Mouse (Mus musculus): ENCODE measurements around the gene Fam69b. TPM values are rescaled to one million over a fixed set of nuclear protein-coding genes. Genes with fewer than 3 reads are reported as not detected.

The Fam69b gene
- total and polyA plus RNA-seq, 3 experiments, result 20.0 to 47.6 (median 21.1) TPM

DNA sequence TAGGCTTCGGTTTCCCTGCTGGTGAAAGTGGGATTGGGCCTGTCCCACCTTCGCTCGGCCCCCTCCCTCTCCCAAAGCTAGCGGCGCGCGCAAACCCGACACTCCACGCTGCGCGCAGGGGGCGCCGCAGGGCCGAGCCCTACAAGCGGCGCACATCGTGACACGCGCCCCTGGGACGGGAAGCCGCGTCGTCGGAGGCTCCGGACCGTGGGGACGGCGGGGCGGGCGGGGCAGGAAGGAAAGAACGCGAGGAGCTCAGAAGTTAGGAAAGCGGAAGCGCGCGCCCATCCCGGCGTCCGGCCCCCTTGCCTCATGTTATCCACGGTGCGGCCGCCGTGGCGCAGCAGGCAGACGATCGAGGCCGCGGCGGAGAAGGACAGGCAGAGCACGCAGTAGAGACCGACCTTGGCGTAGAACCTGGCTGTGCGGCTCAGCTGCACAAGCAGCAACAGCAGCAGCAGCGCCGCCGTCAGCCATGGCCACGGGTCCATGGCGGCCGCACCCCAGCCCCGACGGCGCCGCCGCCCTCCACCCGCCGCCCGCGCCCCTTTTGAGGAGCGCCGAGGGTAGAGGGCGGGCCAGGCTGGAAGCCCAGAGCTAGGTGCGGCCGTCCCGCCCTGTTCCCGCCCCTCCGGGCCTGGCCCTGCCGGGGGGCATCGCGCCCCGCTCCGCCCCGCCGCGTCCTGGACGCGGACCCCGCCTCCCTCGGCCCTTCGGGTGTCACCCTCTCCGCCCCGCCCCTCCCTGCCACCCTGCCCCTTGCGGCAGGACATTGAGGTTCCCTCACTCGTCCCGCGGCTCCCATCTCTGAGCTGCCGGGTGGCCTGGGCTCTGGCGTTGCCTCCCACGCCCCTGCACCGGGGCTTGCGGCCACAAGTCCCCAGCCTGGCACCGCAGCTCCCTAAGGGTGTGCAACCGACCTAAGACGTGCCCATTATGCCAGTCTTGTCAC is 24.3 kb upstream of the Fam69b start, which contains the start of gene Agpat2:
TSS of gene Agpat2 (minus strand) at position 698 of the 952 bp plus-strand sequence.
- intact Hi-C loops (cut with DNase I), result loop anchor here (2.0 kb wide), 1 partner anchor 37 kb away; no protein-coding TSS in a partner anchor
- peak within 1 kb of the TSS; percentile 67 for H3K27ac ChIP-seq
- peak within 1 kb of the TSS; percentile 79 for H3K4me3 ChIP-seq
- H3K36me3 ChIP-seq (ENCODE audit: control insufficient read depth, insufficient read depth, low read length), result no peaks in the 10 kb centered on the region
- no peaks in the 10 kb centered on the region for H3K27me3 ChIP-seq (ENCODE audit: control insufficient read depth, insufficient read depth, low read length)
- peak within 1 kb of the TSS; percentile 95 for H3K9ac ChIP-seq (ENCODE audit: low read depth, low read length)
- peak; percentile 86 to 90 for DNase-seq
- WGBS, result under 1% methylated on average over 97 of the region's 103 CpGs
- peaks cover 4% of the 10 kb centered on the region for H3K4me1 ChIP-seq (ENCODE audit: control insufficient read depth, insufficient read depth, low read length)
- peak; percentile 58 for TF ChIP-seq CTCF (IDR thresholded peaks at IDR 0.05)
- no peak for TF ChIP-seq EP300 (IDR thresholded peaks at IDR 0.05; ENCODE audit: insufficient read depth, low read depth, low read length)
- TF ChIP-seq POLR2A (IDR thresholded peaks at IDR 0.05; ENCODE audit: insufficient read depth, low read depth, low read length), result peak; percentile 64; the same call in 1 of the 2 replicates
- no peaks in the 10 kb centered on the region for H3K79me2 ChIP-seq (replicated peaks; ENCODE audit: control insufficient read depth, insufficient read depth, low read length)

DNA sequence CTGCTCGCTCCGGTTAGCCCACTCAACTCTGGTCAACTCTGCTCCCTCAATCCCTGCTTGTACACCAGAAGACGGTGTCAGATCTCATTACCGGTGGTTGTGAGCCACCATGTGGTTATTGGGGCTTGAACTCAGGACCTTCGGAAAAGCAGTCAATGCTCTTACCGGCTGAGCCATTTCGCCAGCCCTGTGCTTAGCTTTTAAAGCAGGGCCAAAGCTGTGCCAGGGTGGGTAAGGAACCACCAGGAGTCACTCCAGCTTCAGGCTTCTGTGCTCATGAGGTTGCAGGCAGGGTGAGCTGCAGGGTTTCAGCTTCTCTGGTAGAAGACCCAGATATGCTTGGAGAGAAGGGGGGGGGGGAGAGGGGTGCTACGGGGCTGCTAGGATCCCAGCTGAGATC is 22.9 kb upstream of the Fam69b start:
- WGBS, result 86% methylated on average over 8 of the region's 8 CpGs
- peaks cover 4% of the 10 kb centered on the region for H3K4me1 ChIP-seq (ENCODE audit: control insufficient read depth, insufficient read depth, low read length)
- no peak overlapping the region for H3K4me3 ChIP-seq
- H3K79me2 ChIP-seq (replicated peaks; ENCODE audit: control insufficient read depth, insufficient read depth, low read length), result no peaks in the 10 kb centered on the region
- no peaks in the 10 kb centered on the region for H3K36me3 ChIP-seq (ENCODE audit: control insufficient read depth, insufficient read depth, low read length)
- H3K27ac ChIP-seq, result no peak overlapping the region
- H3K27me3 ChIP-seq (ENCODE audit: control insufficient read depth, insufficient read depth, low read length), result no peaks in the 10 kb centered on the region
- TF ChIP-seq CTCF (IDR thresholded peaks at IDR 0.05), result peak; percentile 21; the same call in 1 of the 2 replicates
- no peak for TF ChIP-seq POLR2A (IDR thresholded peaks at IDR 0.05; ENCODE audit: insufficient read depth, low read depth, low read length)
- intact Hi-C loops (cut with DNase I), result no loop called here
- H3K9ac ChIP-seq (ENCODE audit: low read depth, low read length), result no peak overlapping the region
- peak in 1 of 2 experiments; percentile 15 for DNase-seq

DNA sequence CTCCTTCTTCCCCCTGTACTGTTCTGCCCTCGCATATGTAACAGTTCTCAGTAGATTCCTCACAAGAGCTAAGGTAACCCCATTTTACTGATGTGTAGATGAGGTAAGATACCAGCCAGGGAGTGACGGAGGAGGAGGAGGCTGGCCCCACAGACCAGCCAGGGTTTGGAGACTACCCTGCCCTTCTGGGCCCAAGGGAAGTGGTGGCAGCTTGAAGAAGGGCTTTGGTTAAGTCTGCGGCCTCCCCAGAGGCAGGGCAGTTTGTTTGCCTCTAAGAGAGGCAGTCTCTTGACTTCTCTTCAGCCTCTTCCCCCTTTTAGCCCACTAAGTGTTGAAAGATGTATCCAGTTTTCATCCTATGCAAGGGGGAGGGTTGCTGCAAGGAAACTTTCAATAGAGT is 21.7 kb upstream of the Fam69b start:
- Histone ChIP-seq H3K9ac (ENCODE audit: low read depth, low read length) (no peak overlapping the region), H3K4me3 (no peak overlapping the region), H3K27ac (peak overlapping the region; percentile 83), H3K27me3 (ENCODE audit: control insufficient read depth, insufficient read depth, low read length) (no peaks in the 10 kb centered on the region), H3K79me2 (replicated peaks; ENCODE audit: control insufficient read depth, insufficient read depth, low read length) (no peaks in the 10 kb centered on the region), H3K36me3 (ENCODE audit: control insufficient read depth, insufficient read depth, low read length) (no peaks in the 10 kb centered on the region), H3K4me1 (ENCODE audit: control insufficient read depth, insufficient read depth, low read length) (peaks cover 6% of the 10 kb centered on the region)
- intact Hi-C loops (cut with DNase I), result no loop called here
- TF ChIP-seq POLR2A (IDR thresholded peaks at IDR 0.05; ENCODE audit: insufficient read depth, low read depth, low read length) (no peak), EP300 (IDR thresholded peaks at IDR 0.05; ENCODE audit: insufficient read depth, low read depth, low read length) (no peak), CTCF (IDR thresholded peaks at IDR 0.05) (no peak)
- no peak for DNase-seq
- 66% methylated on average over 3 of the region's 3 CpGs for WGBS

DNA sequence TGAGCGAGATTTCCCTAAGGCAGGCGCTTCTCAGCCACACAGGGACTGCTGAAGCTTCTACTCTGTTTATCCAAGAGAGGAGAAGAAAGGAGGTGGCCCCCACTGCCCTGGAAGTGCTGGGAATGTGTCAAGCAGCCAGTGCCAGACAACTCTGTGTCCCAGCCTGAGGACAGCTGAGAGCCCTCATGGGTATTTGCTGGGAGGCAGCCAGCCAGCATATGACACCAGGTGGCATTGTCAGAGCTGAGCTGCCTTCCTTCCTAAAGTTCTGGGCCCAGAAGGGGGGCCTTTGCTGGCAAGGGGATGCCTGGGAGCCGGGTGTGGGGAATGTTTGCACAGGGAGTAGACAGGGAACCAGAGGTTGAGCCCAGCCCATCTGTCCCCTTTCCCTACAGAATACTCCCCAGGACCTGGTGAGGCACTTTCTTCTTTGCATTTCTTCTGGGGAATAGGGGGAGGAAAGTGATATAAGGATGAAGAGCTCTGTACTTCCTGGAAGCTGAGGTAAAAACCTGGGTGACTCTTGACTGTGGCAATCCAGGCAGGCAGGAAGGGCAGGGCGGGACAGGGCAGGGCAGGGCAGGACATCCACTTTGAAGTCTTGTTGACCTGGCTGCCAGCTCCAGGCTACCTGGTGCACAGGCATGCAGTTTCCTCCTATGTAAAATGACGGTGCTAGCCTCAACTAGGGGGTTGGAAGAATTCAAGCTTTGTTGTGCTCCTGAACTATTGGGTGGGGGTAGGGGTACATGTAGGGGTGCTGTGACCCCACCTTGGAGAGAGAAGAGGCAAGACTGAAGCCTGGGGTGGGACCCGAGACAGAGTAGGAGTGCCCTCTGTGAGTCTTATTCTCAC is 21.0 kb upstream of the Fam69b start:
- Histone ChIP-seq H3K4me1 (ENCODE audit: control insufficient read depth, insufficient read depth, low read length) (peaks cover 7% of the 10 kb centered on the region), H3K4me3 (no peak overlapping the region; the same call in 1 of the 2 replicates), H3K27ac (peak overlapping the region; percentile 83), H3K27me3 (ENCODE audit: control insufficient read depth, insufficient read depth, low read length) (no peaks in the 10 kb centered on the region), H3K79me2 (replicated peaks; ENCODE audit: control insufficient read depth, insufficient read depth, low read length) (no peaks in the 10 kb centered on the region), H3K36me3 (ENCODE audit: control insufficient read depth, insufficient read depth, low read length) (no peaks in the 10 kb centered on the region), H3K9ac (ENCODE audit: low read depth, low read length) (peak overlapping the region; percentile 5; the same call in 1 of the 2 replicates)
- WGBS, result 24% methylated on average over 6 of the region's 6 CpGs
- DNase-seq, result peak; percentile 70 to 83
- intact Hi-C loops (cut with DNase I), result no loop called here
- TF ChIP-seq POLR2A (IDR thresholded peaks at IDR 0.05; ENCODE audit: insufficient read depth, low read depth, low read length) (0 out of 2 replicates have a peak, but pooled peaks have one; percentile 39), EP300 (IDR thresholded peaks at IDR 0.05; ENCODE audit: insufficient read depth, low read depth, low read length) (peak; percentile 93), CTCF (IDR thresholded peaks at IDR 0.05) (no peak)

DNA sequence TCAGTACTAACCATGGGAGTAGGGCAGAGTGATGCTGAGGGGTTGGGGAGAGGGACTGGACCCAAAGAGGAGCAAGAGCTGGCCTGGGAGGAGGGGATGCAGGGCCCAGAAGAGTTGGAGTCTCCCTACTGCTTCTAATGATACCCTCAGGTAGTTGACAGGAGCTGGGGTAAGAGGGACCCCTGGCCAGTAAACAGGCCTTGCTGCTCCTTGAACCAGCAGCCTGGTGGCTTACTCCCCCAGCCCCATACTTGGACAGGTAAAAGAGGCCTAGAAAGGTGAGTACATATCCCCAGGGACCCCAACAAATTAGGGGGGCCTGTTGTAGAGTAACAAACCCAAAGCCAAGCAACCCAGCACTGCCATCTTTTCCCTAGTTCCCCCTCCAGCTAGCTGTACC is 19.5 kb upstream of the Fam69b start:
- Histone ChIP-seq H3K4me1 (ENCODE audit: control insufficient read depth, insufficient read depth, low read length) (peaks cover 4% of the 10 kb centered on the region), H3K36me3 (ENCODE audit: control insufficient read depth, insufficient read depth, low read length) (no peaks in the 10 kb centered on the region), H3K79me2 (replicated peaks; ENCODE audit: control insufficient read depth, insufficient read depth, low read length) (no peaks in the 10 kb centered on the region), H3K9ac (ENCODE audit: low read depth, low read length) (no peak overlapping the region), H3K27me3 (ENCODE audit: control insufficient read depth, insufficient read depth, low read length) (no peaks in the 10 kb centered on the region), H3K4me3 (no peak overlapping the region), H3K27ac (peak overlapping the region; percentile 83)
- TF ChIP-seq POLR2A (IDR thresholded peaks at IDR 0.05; ENCODE audit: insufficient read depth, low read depth, low read length), result no peak
- no peak for TF ChIP-seq EP300 (IDR thresholded peaks at IDR 0.05; ENCODE audit: insufficient read depth, low read depth, low read length)
- TF ChIP-seq CTCF (IDR thresholded peaks at IDR 0.05), result no peak
- no peak for DNase-seq
- intact Hi-C loops (cut with DNase I), result no loop called here

Measured in heart, adult 2 months (tissue).